Mouse (Mus musculus) v-Abl transformed pro-B cells (cell line): Measurements from ENCODE around the gene Tubb5.

ENCODE experiments used
- in situ Hi-C, 2 experiments: fragments of 400-800 bp; cut with MboI; formaldehyde crosslinking; loops; one replicate each; pipeline ENCODE4 v1.15.1; 2025; ENCODE audit not compliant: unreplicated experiment in 2 of 2

The Tubb5 gene

DNA sequence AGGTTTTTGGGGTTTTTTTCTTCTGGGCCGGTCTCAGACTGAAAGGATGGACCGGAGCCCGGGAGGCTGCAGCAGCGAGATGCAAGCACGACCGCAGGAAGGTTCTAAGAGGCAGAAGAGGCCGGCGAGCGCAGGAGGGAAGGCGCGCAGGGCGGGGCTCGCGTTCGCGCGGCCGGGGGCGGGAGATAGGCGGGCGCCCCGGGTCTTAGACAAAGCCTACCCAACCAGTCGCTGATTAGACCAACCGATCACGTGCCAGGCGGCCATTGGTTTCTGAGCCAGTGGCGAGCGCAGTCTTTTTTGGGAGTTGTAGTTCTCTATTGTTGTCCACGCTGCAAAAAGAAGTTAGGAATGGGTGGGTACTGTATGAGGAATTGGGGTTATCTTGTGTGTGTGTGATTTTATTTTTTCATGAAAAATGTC, at the start of gene Tubb5:
TSS of gene Tubb5 (minus strand) at position 185 of the 423 bp plus-strand sequence.
- in situ Hi-C loops: loop anchor here (5.0 to 10.0 kb wide), 2 partner anchors 34 to 147 kb away; partner anchors contain the start of gene Prr3 (in 1 of the 2)

DNA sequence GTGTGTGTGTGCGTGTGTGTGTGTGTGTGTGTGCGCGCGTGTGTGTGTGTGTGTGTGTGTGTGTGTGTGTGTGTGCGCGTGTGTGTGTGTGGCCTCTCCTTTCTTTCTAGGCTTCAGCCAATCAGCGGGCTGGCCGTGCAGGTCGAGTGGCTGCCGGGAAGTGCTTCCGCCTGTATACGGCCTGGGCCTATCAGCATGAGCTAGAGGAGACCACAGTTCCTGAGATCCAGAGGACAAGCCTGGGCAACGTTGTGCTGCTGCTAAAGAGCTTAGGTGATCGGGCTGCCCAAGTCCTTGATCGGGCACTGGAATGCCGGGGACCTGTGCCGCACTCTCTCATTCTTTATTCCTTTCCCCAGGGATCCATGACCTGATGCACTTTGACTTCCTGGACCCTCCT, 49.6 kb upstream of the Tubb5 start:
- in situ Hi-C loops: no loop called here

DNA sequence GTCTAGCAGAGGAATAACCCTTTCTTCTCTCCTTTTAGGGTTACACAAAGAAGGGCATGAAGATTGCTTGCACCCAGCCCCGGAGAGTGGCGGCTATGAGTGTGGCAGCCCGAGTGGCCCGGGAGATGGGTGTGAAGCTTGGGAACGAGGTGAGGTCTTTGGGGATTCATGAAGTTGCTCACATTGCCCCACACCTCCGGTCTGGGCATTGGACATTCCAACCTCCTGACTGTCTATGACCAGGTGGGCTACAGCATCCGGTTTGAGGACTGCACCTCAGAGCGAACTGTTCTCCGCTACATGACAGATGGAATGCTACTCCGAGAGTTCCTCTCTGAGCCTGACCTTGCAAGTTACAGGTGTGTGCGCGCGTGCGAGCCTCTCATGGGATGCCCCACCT, 45.7 kb upstream of the Tubb5 start:
- in situ Hi-C loops: no loop called here

DNA sequence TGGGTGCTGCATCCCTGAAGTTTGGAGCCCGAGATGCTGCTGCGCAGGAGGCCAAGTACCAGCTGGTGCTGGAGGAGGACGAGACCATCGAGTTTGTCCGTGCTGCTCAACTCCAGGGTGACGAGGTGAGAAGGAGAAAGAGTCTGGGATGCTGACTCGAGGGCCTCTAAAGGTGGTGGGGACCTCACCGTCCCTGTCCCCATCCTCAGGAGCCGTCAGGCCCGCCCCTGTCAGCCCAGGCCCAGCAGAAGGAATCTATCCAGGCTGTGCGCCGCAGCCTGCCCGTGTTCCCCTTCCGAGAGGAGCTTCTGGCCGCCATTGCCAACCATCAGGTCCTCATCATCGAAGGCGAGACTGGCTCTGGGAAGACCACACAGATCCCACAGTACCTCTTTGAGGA, 44.8 kb upstream of the Tubb5 start:
- in situ Hi-C loops: no loop called here

DNA sequence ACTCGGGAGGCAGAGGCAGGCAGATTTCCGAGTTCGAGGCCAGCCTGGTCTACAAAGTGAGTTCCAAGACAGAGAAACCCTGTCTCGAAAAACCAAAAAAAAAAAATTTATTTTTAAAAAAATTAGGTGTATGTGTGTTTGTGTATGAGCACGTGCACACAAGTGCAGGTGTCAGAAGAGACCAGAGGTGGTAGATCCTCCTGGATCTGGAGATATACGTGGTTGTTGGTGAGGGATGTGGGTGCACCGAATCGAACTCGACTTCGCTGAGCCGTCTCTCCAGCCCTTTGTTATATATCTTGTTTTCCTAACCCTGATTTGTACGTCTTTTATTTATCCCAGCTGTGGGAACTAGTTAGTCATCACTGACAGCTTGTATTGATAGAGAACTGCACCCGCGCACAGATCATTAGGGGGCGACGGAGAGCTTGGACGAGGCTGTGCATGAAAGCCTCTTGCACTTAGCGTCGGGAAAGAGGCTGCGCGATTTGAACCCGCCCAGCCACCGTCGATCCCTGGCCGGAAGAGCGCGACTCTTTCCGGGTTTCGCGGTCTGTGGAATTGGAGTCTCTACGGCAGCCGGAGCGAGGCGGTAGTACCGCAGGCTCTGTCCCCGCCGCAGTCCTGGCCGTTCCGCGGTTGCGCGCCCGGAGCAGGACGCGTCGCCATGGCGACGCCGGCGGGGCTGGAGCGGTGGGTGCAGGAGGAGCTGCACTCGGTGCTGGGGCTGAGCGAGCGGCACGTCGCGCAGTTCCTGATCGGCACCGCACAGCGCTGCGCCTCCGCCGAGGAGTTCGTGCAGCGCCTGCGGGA, 41.3 kb upstream of the Tubb5 start, which contains the start of gene Dhx16:
TSS of gene Dhx16 (plus strand) at position 575 of the 813 bp plus-strand sequence.
- in situ Hi-C loops: no loop called here

DNA sequence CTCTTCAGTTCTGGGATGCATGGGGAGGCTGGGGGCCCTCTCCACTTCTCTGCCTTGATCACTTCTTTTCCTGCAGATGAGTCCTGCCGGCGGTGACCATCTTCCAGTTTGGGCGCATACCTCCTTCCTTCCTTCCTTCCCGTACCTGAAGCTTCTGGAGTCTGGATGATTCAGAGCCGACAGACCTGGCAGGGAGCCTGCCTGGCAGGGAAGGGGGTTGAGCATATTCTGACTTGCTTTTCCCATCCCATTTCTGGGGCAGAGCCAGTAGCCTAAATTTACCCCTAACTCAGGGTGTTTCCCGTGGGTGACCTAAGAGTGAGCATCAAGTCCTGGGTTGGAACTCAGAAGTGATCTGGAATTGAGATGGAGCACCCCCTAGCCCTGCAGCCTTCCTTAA, 36.6 kb upstream of the Tubb5 start:
- in situ Hi-C loops: loop anchor here (5.0 kb wide), 2 partner anchors 33 to 37 kb away; partner anchors contain the start of gene Tubb5 (in 2 of the 2)

DNA sequence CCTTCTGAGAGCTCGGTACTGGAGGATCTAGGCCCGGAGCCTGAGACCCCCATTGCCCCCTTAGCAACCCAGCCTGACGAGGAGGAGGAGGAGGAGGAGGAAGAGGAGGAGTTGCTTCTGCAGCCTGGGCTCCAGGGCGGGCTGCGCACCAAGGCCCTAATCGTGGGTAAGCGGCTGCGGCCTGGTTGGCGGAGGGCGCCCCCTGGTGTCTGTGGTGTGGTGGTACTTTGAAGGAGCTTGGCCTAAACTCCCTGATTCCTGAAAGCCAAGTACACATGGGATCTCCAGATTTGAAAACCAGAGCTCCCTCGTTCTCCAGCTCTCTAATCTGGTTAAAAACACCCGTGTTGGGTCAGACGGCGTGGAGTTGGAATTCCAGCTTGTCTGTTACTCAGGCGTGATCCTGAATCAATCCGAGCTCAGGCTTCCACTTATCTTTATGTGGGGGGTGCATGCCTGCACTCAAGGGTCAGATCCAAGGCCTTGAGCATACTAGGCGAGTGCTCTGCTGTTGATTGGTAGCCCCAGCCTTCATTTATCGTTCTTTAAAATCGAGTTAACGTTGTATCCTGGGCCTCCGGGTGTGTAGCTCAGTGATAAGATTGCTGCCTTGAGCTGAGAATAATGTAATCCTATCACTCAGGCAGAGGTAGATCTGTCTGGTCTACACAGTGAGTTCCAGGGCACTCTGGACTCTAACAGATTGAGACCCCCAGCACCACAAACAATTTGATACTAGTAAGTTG, 35.8 kb upstream of the Tubb5 start:
- in situ Hi-C loops: loop anchor here (5.0 kb wide), 2 partner anchors 33 to 37 kb away; partner anchors contain the start of gene Tubb5 (in 2 of the 2)

DNA sequence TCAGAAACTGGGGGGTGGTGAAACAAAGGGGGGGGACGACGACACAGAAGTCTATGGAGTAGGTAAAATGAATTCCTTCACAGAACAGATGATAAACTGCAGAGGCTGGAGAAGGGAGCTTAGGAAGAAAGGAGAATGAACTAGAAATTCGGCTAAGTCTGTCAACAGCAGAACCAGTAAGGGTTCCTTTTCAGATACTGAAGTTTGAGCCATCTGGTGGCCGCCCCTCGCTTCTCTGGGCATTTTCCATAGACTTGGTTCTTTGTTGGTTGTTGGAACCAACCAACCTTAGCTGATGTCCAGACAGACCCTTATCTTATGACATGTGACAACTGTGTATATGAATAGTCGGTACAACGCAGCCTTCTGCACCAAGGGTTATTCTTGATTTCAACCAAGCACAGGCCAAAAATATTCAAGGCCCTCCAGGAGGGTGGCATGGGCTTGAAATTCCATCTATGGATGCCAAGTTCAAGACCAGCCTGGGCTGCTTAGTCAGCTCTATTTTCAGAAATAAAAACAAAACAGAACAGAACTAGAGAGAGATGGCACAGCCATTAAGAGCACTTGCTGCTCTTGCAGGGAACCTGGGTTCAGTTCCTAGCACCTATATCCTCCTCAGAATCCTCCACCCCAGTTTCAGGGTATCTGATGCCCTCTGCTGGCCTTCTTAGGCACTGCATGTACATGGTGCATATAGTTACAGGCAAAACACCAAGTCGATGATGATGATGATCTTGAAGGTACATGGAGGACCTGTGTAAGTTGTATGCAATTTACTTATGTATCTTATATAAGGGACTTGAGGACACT, 33.0 kb upstream of the Tubb5 start:
- in situ Hi-C loops: loop anchor here (5.0 kb wide), 2 partner anchors 34 to 36 kb away; partner anchors contain the start of gene Tubb5 (in 2 of the 2)

DNA sequence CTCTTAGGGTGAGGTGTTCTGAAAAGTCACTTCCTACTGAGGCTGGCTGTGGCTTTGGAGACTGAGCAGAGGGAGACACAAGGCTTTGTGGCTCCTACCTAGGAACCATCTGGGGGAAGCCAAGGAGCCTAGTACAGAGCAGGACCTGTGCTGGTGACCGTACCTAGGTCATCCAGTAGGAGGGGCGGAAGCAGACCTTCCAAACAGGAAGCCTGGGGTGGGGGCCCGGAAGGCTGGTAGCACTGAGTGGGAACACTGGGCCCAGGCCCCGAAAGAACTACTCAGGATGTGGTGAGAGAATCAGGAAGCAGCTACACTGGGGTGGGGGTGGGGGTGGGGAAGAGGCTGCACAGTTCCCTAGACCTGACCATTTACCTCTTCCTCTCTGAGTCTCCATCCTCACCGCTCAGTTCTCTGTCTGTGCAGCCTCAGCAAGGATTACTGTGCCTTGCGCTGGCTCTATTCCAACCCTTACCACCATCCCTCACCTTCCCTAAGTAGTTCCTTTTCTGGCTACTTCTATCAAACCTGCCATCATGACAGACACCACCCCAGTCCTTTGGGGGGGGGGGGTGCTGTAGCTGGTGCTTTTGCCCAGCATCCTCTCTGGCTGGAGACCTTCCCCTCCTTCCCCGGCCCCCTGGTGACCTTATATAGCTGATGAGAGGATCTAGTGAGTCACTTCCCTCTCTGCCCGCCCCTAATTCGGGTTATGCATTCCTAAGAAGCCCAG, 32.2 kb upstream of the Tubb5 start:
- in situ Hi-C loops: loop anchor here (5.0 kb wide), 2 partner anchors 33 to 37 kb away; partner anchors contain the start of gene Tubb5 (in 2 of the 2)

DNA sequence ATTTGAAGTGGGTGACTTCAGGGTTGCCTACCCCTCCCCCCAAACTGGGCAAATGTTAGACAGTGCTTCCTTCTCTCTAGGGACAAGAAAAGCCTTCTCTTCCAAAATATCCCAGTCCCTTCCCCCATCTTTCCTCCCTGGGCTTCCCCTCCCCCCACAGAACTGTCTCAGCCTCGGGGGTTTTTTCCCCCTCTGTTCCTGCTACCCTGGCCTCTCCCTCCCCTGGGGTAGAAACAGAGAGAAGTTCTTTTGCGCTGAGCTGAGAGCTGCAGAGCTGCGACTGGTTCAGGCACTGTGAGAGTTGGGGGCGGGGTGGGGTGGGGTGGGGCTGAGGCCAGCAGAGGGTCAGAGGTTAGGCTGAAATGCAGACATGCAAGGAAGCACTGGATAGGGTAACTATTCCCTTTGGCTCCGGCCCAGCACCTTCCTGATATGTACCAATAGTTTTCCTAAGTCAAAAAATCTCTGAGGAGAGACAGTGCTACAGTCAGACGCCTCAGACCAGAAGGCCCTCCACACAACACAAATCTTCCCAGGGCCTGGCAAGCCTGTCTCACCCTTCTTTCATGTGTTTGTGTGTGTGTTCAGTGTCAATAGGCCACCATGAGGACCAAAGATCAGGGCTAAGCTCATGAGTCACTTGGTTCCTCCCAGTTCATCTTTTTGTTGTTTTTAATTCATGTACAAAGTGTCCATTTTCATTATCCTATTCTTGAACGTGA, 31.4 kb upstream of the Tubb5 start:
- in situ Hi-C loops: loop anchor here (5.0 kb wide), 2 partner anchors 32 to 38 kb away; partner anchors contain the start of gene Tubb5 (in 2 of the 2)

DNA sequence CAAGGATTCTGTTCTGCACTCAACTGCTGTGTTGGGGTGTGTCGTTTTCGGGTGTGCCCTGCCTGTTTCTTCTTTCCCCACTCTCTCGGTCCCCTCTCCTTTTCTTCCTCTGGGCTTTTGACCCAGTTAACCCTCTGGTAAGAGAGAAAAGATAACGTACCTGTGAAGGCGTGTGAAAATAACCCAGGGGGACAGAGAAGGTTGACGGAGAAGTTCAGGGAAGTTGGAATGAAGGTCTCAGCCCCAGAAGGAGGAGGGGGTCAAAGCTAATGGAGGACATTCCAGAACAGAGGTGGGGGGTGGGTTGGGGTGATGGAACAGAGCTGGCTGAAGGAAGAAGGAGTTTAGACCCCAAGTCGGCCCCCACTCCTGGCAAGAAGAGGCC, 30.8 kb upstream of the Tubb5 start:
- in situ Hi-C loops: no loop called here

DNA sequence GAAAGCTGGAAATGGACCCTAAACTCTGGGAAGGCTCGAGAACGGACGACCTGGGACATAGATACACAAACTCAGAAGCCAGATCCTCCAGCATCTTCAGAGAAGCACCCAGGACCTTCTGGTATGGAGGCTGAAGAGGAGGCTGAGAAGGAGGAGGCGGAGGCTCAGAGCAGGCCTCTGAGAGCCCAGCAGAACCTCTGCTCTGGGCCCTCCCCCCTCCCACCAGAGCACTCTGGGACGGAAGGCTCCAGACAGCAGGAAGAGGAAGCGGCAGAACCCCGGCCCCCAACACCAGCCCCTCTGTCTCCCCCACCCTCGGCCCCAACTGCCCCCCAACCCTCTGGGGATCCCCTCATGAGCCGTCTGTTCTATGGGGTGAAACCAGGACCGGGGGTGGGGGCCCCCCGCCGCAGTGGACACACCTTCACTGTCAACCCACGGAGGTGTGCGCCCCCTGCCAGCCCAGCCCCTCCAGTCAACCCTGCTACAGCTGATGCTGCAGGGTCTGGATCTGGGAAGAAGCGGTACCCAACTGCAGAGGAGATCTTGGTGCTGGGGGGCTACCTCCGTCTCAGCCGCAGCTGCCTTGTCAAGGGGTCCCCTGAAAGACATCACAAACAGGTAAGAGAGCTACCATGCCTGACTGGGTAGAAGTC, 30.2 kb upstream of the Tubb5 start:
- in situ Hi-C loops: no loop called here

DNA sequence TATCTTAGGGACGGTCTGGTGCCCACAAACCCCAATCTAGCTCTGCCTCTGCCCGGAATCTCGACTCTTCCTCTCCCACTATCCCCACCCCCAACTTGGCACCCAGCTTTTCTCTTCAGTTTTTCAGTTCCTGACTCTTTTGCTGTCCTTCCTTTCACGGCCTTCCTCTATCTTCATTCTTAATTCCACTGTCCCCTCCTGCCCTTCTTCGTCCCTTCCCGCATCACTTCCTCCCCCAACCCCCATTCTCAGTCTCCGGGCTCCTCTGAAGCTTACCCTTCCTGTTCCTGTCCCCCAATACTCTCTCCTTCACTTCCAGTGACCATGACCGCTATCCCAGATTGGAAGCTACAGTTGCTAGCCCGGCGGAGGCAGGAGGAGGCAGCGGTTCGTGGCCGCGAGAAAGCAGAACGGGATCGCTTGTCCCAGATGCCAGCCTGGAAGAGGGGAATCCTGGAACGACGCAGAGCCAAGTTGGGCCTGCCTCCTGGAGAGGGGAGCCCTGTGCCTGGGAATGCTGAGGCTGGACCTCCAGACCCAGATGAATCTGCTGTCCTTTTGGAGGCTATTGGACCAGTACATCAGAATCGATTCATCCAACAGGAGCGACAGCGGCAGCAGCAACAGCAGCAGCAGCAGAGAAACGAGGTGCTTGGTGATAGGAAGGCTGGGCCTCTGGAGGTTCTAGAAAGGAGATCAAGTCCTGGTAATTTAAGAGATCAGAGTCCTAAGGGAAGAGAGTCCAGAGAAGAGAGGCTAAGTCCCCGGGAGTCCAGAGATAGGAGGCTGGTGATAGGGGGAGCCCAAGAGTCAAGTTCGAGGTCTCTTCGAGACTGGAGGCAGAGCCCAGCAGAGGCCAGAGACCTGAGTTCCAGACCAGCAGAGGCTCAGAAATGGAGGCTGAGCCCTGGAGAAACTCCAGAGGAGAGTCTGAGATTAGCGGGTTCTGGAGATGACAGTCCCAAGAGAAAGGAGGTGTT, 29.1 kb upstream of the Tubb5 start:
- in situ Hi-C loops: no loop called here

DNA sequence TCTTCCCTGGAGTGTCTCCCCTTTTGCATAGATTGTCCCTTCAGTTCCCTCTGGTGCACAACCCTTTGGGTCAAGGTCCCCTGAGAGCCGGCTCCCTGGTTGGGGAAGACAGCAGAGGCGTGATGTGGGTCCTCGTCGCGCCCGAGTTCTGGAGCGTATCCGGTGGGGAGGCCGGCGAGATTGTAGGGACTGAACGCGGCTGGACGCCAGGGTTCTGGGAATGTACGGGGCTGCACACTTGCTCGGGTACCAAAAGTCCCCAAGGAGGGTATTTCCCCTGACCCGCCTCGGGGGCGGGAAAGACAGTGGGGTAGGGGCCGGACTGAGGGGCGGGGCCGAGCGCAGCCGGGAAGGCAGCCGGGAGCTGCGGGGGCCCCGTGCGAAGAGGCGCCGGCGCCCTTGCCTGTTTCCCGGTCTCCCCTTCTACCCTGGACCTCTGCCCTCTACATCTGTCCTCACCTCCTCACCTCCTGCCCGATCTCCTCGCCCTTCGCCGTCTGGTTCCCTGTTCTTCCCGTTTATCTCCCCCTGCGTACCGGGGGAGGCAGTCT, 28.2 kb upstream of the Tubb5 start:
- in situ Hi-C loops: no loop called here

DNA sequence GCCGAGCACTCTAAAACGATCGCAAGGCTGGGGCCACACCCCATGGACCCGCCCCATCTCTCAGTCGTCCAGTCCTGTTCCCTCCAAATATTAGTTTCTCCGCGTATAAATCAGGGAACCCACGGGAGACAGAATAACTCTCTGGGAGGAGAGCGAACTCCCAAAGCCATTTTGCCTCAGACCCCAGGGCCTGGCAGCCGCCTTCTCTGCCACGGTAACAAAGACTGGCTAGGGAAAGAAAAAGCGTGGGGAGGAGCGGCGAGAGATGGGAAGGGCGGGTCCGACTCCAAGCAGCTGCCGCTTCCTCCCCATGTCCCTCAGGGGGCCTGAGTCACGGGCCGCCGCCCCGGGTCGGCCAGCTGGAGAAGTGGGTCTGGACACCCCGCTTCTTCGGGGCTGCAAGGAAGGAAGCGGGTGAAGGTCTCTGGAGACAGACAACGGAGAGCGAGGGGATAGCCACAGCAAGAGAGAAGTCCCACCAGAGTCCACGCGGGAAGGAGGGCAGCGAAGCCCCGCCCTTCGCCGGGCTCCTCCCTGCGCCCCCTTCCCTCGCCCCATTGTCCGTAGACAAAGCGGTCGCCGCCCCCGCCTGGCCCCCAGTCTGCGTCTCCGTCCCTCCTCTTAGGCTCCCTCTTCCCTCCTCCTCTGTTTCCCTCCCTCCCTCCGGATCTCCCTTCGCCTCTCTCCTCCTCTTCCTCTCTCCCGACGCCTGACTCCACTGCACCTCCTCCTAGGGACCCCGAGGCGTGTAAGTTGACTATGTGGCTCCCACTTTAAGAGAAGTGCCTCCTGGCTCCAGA, 27.6 kb upstream of the Tubb5 start, which contains the start of gene Ppp1r18:
TSS of gene Ppp1r18 (plus strand) at position 113 of the 800 bp plus-strand sequence.
- in situ Hi-C loops: no loop called here

DNA sequence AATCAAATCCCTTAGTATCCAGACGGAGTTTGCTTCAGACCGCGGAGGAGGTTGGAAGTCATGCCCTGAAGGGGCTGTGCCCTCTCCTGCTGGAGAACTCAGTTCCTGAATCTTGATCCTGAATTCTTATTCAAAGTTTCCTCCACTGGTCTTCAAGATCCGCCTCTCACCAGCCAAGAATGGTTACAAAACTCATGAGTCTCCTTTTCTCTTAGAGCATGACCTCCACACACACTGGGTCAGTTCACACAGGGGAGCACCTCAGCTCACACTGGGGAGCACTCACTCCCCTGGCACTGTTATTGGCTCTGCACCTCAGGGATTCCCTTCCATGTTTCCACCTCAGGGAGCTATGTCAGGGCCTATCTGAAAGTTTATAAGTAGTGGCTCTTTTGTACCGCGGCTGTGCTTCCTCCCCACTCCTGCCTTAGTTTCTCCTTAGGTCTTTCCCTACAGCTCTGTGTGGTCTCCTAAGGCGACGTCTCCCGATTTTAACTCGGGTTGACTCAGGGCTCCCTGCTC, 26.8 kb upstream of the Tubb5 start:
- in situ Hi-C loops: no loop called here
